Comparison of ENCODE assay signal across 21 mouse cellular contexts in genomic region chr15:83068270-83068669, GRCm38 (mm10). TPM values are rescaled to one million over a fixed set of nuclear protein-coding genes. Genes with fewer than 3 reads are reported as not detected.
DNase-seq lines count a peak whose midpoint lies in the region; ATAC-seq and TF ChIP-seq lines count a peak whose summit lies in the region.
"Had no signal": no experiment of that assay in that cellular context is flagged by ENCODE, and none has a peak within 500 bp of the region (broad histone marks: within the 10 kb centered on the region; RNA-seq: fewer than 3 reads in every experiment).

No protein-coding gene starts in this region.

- peak; percentile 13; the same call in 1 of the 2 replicates for TF ChIP-seq CTCF in layer of hippocampus, adult 2 months (conservative IDR thresholded peaks at IDR 0.05)

- ATAC-seq in hindbrain, embryonic 13.5 days (ENCODE audit: low FRiP score): no peak
- ATAC-seq: forebrain, embryonic 13.5 days; forebrain, embryonic 15.5 days; forebrain, postnatal 0 days had no signal

- no peak overlapping the region for H3K27ac ChIP-seq in layer of hippocampus, adult 2 months
- no peak overlapping the region for H3K27ac ChIP-seq in hindbrain, embryonic 13.5 days
- H3K27ac ChIP-seq: embryonic facial prominence, embryonic 10.5 days; embryonic facial prominence, embryonic 12.5 days; forebrain, embryonic 13.5 days; forebrain, embryonic 15.5 days had no signal

- H3K27me3 ChIP-seq in hindbrain, embryonic 13.5 days: no peaks in the 10 kb centered on the region
- H3K27me3 ChIP-seq: embryonic facial prominence, embryonic 12.5 days; forebrain, embryonic 13.5 days; forebrain, embryonic 15.5 days had no signal

- no peak overlapping the region for H3K4me3 ChIP-seq in layer of hippocampus, adult 2 months
- H3K4me3 ChIP-seq in hindbrain, embryonic 13.5 days: no peak overlapping the region
- H3K4me3 ChIP-seq: embryonic facial prominence, embryonic 10.5 days; embryonic facial prominence, embryonic 12.5 days; forebrain, embryonic 13.5 days; forebrain, embryonic 15.5 days had no signal

- DNase-seq in layer of hippocampus, adult 2 months (ENCODE audit: low spot score in 2 of 2): no peak
- DNase-seq in layer of hippocampus, adult 9-11 months: no peak
- DNase-seq in A20 (ENCODE audit: low read depth, low spot score) (peak; percentile 20), NIH3T3 (ENCODE audit: low read depth) (peak; percentile 18), ZHBTc4 (ENCODE audit: low read depth, low spot score) (peak; percentile 72)
- no peak for DNase-seq in kidney, postnatal 25 days
- DNase-seq: adrenal gland, adult 2 months; adrenal gland, postnatal 10 days; adrenal gland, postnatal 25 days; cerebellum, adult 11 months; cerebellum, adult 2 months; cerebellum, adult 9-10 months; cerebellum, postnatal 10 days; cerebellum, postnatal 25 days; forebrain, postnatal 0 days had no signal

- 92% methylated on average over 5 of the region's 5 CpGs for WGBS in hindbrain, embryonic 13.5 days

- H3K4me2 ChIP-seq in hindbrain, embryonic 13.5 days: no peak overlapping the region
- H3K4me2 ChIP-seq: embryonic facial prominence, embryonic 12.5 days; forebrain, embryonic 13.5 days; forebrain, embryonic 15.5 days had no signal

- no peak overlapping the region for H3K9ac ChIP-seq in hindbrain, embryonic 13.5 days
- H3K9ac ChIP-seq: embryonic facial prominence, embryonic 12.5 days; forebrain, embryonic 13.5 days; forebrain, embryonic 15.5 days; forebrain, postnatal 0 days had no signal

- peaks cover 3% of the 10 kb centered on the region; the same call in 1 of the 2 replicates for H3K4me1 ChIP-seq in hindbrain, embryonic 13.5 days (replicated peaks)
- H3K4me1 ChIP-seq: embryonic facial prominence, embryonic 10.5 days; embryonic facial prominence, embryonic 12.5 days; forebrain, embryonic 13.5 days; forebrain, embryonic 15.5 days had no signal

- no peaks in the 10 kb centered on the region for H3K9me3 ChIP-seq in hindbrain, embryonic 13.5 days
- H3K9me3 ChIP-seq: embryonic facial prominence, embryonic 10.5 days; embryonic facial prominence, embryonic 12.5 days; forebrain, embryonic 15.5 days; G1E had no signal

- no peaks in the 10 kb centered on the region for H3K36me3 ChIP-seq in hindbrain, embryonic 13.5 days
- H3K36me3 ChIP-seq: embryonic facial prominence, embryonic 10.5 days; embryonic facial prominence, embryonic 12.5 days; forebrain, embryonic 15.5 days; G1E had no signal

RNA-seq across cellular contexts. Expression of gene Serhl, which starts 21.0 kb away (rescaled TPM):
- 10 to 100 TPM in 1 of 2 experiments, 1 to 10 TPM in 1; 7.1 to 11.8 TPM for total RNA-seq in layer of hippocampus, adult 2 months (2021)
- polyA plus RNA-seq in hindbrain, embryonic 13.5 days (2015; fragmentation: Nextera tagmentation; extraction: Ambion mirVana): 30.8 and 32.4 TPM in 2 replicates

RNA-seq across cellular contexts. Expression of gene Nfam1, which starts 35.2 kb away (rescaled TPM):
- total RNA-seq in layer of hippocampus, adult 2 months (2021): 1 to 10 TPM; 1.9 to 2.8 TPM
- 2.0 and 2.2 TPM in 2 replicates for polyA plus RNA-seq in hindbrain, embryonic 13.5 days (2015; fragmentation: Nextera tagmentation; extraction: Ambion mirVana)

RNA-seq across cellular contexts. Expression of gene Rrp7a, which starts 54.3 kb away (rescaled TPM):
- 100 to 1,000 TPM; 144 to 151 TPM for total RNA-seq in layer of hippocampus, adult 2 months (2021)
- 72.7 and 74.8 TPM in 2 replicates for polyA plus RNA-seq in hindbrain, embryonic 13.5 days (2015; fragmentation: Nextera tagmentation; extraction: Ambion mirVana)

Comparison
In these comparisons a context has a peak if more than half of its experiments do, and no peak if none do; other contexts are left out.
1. DNase-seq: peak in A20 (single experiment), NIH3T3 (single experiment) and ZHBTc4 (single experiment); none in layer of hippocampus, adult 2 months (0 of 2), layer of hippocampus, adult 9-11 months (single experiment) and kidney, postnatal 25 days (0 of 2).